Mouse (Mus musculus): ENCODE measurements around the gene Lipe. TPM values are rescaled to one million over a fixed set of nuclear protein-coding genes. Genes with fewer than 3 reads are reported as not detected.
A peak's percentile ranks its signal among the peaks of the same experiment; 100 is the strongest.

The Lipe gene
- polyA plus RNA-seq, 1 experiment from 2014 or later = 2.9 TPM

DNA sequence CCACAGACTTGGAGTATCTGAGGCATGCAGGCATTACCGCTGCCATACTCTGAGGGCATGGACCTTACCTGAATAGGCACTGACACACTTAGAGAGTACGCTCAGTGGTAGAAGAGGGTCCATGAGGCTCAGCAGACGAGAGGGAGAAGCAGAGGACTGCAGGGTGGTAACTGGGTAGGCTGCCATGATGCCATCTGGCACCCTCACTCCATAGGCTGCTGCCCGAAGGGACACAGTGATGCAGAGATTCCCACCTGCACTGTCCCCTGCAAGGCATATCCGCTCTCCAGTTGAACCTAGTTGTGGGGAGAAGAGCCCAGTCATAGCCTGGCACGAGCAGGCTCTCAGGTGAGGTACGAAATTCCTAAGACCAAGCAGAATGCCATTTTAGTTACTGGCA lies 15.1 kb downstream of the Lipe start:
- H3K4me2 ChIP-seq = no peak overlapping the region
- no peaks in the 10 kb centered on the region for H3K27me3 ChIP-seq (replicated peaks)
- peaks cover 38% of the 10 kb centered on the region for H3K36me3 ChIP-seq
- H3K4me3 ChIP-seq = no peak overlapping the region
- H3K27ac ChIP-seq = no peak overlapping the region
- H3K9me3 ChIP-seq (replicated peaks) = no peaks in the 10 kb centered on the region
- ATAC-seq = no peak
- peaks cover 50% of the 10 kb centered on the region for H3K4me1 ChIP-seq
- 78% methylated on average over 7 of the region's 7 CpGs for WGBS (ENCODE audit: insufficient replicate concordance)
- no peak overlapping the region for H3K9ac ChIP-seq

DNA sequence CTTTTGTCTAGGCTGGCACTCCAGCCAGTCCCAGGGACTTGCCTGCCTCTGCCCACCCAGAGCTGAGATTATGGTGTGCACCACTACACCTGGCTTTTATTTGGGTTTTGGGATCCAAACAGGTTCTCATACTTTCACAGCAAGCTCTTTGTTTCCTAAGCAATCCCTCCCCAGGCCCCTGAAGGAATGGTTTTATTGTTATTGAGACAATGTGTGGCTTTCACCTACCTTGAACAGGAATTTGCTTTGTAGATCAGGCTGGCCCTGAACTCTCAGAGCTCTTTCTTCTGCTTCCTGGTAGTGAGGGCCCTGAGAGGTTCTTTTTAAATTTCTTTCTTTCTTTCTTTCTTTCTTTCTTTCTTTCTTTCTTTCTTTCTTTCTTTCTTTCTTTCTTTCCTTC lies 16.0 kb downstream of the Lipe start:
- ATAC-seq = no peak
- H3K27me3 ChIP-seq (replicated peaks) = no peaks in the 10 kb centered on the region
- no peak overlapping the region for H3K9ac ChIP-seq
- no peak overlapping the region for H3K4me2 ChIP-seq
- H3K27ac ChIP-seq = no peak overlapping the region
- H3K36me3 ChIP-seq = peaks cover 29% of the 10 kb centered on the region
- H3K4me1 ChIP-seq = peaks cover 48% of the 10 kb centered on the region
- no peak overlapping the region for H3K4me3 ChIP-seq
- H3K9me3 ChIP-seq (replicated peaks) = no peaks in the 10 kb centered on the region

DNA sequence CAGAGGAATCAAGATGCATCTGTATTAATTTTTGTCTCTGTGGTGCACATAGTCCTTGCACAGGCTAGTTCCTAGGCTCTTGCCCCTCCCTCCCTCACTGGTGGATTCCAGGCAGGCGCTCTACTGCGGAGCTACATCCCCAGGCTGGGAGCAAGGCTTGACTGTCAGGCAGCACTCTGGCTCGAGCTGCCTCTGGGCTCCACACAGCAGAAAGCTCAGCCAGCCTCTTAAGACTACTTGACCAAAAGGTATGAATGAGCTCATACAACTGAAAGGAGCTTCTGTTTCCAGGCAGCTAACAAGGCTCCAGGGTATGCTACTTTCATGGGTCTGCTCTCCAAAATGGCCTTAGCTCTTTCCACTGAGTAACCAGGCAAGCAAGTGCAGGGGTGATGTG lies 17.2 kb downstream of the Lipe start:
- Histone ChIP-seq H3K9ac (no peak overlapping the region), H3K4me3 (no peak overlapping the region), H3K27ac (no peak overlapping the region), H3K27me3 (replicated peaks) (no peaks in the 10 kb centered on the region), H3K4me1 (peaks cover 44% of the 10 kb centered on the region), H3K36me3 (peaks cover 26% of the 10 kb centered on the region), H3K9me3 (replicated peaks) (no peaks in the 10 kb centered on the region), H3K4me2 (no peak overlapping the region)
- no peak for ATAC-seq
- WGBS (ENCODE audit: insufficient replicate concordance) = 60% methylated on average over 3 of the region's 3 CpGs

DNA sequence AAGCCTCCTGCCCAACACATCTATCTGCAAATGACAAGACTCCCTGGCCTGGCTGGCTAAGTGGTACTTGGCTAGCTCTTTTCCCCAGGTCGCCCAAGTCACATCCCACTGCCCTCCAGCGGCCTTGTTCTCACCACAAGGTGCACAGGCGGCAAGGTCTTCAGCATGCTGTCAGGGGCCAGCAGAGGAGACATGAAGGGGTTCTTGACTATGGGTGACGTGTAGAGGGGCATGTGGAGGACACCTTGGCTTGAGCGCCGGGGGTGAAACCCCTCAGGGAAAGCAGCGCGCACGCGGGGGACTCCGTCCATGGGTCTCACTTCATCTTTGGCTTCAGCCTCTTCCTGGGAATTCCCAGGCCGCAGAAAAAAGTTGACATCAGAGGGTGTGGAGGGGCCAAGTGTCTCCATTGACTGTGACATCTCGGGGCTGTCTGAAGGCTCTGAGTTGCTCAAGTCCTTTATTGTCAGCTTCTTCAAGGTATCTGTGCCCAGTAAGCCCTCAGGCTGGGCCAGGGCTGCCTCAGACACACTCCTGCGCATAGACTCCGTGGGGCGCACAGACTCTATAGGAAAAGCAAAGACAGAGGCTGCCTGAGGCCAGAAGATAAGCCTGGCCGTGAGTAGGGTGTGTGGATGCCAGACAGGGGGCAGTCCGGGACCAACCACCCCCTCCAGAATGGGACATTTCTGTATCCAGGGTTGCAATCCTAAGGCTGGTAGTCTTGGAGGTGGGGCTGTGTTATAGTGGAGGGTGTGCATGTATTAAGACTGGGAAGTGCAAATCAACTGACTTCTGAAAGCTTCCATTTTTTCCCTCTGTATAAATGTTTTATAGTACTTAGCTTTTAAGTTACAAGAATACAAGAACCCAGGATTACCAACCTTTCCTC lies 17.9 kb downstream of the Lipe start:
- peak overlapping the region; percentile 87 for H3K4me2 ChIP-seq
- H3K9me3 ChIP-seq (replicated peaks) = no peaks in the 10 kb centered on the region
- peaks cover 24% of the 10 kb centered on the region for H3K36me3 ChIP-seq
- H3K4me1 ChIP-seq = peaks cover 42% of the 10 kb centered on the region
- peak overlapping the region; percentile 34; the same call in 1 of the 2 replicates for H3K27ac ChIP-seq
- WGBS (ENCODE audit: insufficient replicate concordance) = 41% methylated on average over 18 of the region's 18 CpGs
- ATAC-seq = peak; percentile 54
- H3K27me3 ChIP-seq (replicated peaks) = no peaks in the 10 kb centered on the region
- peak overlapping the region; percentile 49; the same call in 1 of the 2 replicates for H3K4me3 ChIP-seq
- H3K9ac ChIP-seq = peak overlapping the region; percentile 67

DNA sequence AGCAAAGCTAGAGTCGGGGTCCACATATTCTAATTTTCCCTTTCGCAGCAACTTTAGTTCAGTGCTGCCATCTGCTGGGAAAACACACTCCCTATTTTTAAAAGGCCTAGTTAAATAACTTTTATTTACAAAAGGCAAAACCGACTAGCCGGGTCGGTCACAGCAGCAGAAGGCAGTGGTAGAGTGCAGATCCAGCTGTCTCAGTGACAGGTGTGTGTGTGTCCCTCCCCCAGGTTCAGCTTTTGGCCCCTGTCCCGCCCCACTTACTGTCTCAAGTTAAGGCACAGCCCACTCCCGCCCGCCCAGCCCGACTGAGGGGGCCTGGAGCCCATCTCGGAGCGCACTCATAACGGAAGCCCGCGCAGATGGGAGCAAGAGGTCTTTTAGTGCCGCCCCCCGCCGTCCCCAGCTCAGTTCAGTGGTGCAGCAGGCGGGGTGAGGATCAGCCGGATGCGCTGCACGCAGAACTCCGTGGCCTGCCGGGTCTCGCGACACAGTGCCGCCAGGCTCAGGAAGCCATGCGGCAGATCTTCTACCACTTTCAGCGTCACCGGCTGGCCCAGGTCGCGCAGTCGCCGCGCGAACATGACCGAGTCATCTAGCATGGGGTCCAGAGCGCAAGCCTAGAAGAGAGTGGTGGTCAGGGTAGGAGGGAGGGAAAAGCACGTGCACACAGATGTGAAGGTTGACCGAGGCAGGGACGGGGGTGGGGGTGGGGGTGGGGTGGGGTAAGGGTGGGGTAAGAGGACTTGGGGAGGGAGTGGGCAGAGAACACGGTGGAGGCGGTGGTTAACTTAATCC lies 18.8 kb downstream of the Lipe start:
- Histone ChIP-seq H3K9ac (peak overlapping the region; percentile 67), H3K4me1 (peaks cover 36% of the 10 kb centered on the region), H3K27me3 (replicated peaks) (no peaks in the 10 kb centered on the region), H3K4me2 (peak overlapping the region; percentile 87), H3K4me3 (peak overlapping the region; percentile 49), H3K36me3 (peaks cover 16% of the 10 kb centered on the region; the same call in 1 of the 2 replicates), H3K27ac (peak overlapping the region; percentile 55; the same call in 1 of the 2 replicates), H3K9me3 (replicated peaks) (no peaks in the 10 kb centered on the region)
- ATAC-seq = peak; percentile 57
- WGBS (ENCODE audit: insufficient replicate concordance) = under 1% methylated on average over 41 of the region's 42 CpGs

DNA sequence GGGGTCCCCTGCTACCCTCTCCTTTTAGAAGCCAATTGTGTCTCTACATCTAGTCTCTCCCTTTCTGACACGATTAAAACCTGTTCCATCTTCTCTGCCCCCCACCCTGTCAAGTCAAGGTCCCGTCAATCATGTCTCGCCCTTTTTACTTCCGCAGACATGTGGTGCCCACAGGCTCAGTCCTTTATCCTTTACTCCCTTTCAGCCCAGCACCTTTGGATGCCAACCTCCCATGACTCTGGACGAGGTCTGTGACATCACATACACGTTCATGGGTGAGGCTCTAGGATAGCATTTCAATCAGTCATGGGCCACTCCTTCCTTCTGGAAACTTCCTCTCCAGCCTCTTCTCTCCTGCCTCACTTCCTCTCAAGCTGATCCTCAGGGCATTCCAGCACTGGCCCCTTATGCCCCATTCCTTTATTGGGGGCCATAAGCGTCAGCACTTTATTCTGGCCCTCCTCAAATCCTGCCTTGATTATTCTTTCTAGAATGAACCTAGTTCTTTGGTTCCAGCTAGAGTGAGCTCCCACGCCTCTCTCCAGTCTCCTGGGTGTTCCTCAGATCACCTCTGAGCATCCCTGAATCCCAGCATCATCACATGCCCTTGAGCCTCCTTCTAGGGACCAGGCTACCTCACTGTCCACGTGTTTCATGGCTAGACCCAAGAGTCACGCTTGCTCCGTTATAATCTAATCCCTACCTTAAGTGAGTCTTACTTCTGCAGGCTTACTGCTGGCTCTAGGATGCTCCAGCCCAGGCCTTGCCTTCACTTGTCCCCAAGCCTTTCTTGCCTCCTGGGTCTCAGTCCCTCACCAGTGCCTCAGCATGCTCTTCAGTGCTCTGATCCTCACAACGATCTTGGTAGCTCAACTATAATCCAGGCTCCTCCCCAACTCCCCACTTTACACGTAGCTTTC lies 20.1 kb downstream of the Lipe start:
- Histone ChIP-seq H3K4me2 (no peak overlapping the region), H3K9me3 (replicated peaks) (no peaks in the 10 kb centered on the region), H3K9ac (no peak overlapping the region), H3K27me3 (replicated peaks) (no peaks in the 10 kb centered on the region), H3K4me3 (no peak overlapping the region), H3K27ac (no peak overlapping the region), H3K36me3 (peaks cover 2% of the 10 kb centered on the region; the same call in 1 of the 2 replicates), H3K4me1 (peaks cover 36% of the 10 kb centered on the region)
- WGBS (ENCODE audit: insufficient replicate concordance) = 65% methylated on average over 13 of the region's 13 CpGs
- no peak for ATAC-seq

DNA sequence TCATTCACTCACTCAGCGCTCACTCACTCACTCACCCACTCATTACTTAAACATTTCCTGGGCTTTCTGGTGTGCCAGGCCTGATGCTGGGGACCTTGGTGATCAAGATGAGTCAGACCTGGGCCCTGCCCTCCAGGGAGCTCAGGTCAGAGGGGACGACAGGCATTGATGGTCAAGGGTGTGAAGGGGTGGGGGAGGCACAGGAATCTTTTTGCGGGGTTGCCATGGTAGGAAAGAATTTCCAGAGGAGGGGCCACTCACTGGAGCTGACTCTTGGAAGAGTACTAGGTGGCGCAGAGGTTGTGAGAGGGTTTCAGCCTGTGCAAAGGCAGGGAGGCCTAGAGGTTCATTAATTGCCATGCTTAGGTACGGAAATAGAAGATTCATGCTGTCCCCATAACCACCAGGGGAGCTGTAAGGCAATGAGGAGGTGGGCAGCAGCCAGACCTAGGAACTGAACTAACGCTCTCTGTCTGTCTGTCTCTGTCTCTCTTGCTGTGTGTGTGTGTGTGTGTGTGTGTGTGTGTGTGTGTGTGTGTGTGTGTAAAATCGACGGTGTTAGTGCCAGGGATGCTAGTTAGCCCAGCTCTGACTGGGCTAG lies 21.3 kb downstream of the Lipe start:
- H3K9me3 ChIP-seq (replicated peaks) = no peaks in the 10 kb centered on the region
- H3K4me1 ChIP-seq = peaks cover 36% of the 10 kb centered on the region
- no peaks in the 10 kb centered on the region; the same call in 1 of the 2 replicates for H3K27me3 ChIP-seq (replicated peaks)
- no peak overlapping the region for H3K9ac ChIP-seq
- peak overlapping the region; percentile 43; the same call in 1 of the 2 replicates for H3K4me3 ChIP-seq
- peak overlapping the region; percentile 64 for H3K4me2 ChIP-seq
- ATAC-seq = no peak
- no peak overlapping the region for H3K27ac ChIP-seq
- 49% methylated on average over 6 of the region's 8 CpGs for WGBS (ENCODE audit: insufficient replicate concordance)
- H3K36me3 ChIP-seq = no peaks in the 10 kb centered on the region; the same call in 1 of the 2 replicates

DNA sequence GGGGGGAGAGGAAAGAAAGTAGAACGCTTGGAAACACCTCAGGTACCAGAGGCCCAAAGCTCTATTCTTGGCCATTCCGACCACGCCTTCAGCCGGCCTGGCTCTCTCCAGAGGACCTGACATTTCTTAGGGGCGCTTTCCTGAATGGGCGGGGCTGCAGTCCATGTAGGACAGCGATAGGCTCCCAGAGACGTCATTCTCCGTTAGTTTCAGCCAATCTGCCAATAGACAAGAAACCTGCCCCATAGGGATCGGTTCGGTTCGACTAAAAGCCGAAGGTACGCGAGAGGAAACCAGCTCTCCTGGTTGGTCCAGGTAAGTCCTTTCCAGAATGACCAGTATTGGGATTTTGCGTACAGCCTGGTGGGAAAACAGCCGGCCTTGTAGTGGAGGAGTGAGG lies 22.0 kb downstream of the Lipe start:
- Histone ChIP-seq H3K9ac (peak overlapping the region; percentile 24; the same call in 1 of the 2 replicates), H3K27ac (no peak overlapping the region), H3K36me3 (no peaks in the 10 kb centered on the region), H3K4me3 (peak overlapping the region; percentile 43), H3K4me2 (peak overlapping the region; percentile 64), H3K4me1 (peaks cover 36% of the 10 kb centered on the region), H3K27me3 (replicated peaks) (no peaks in the 10 kb centered on the region; the same call in 1 of the 2 replicates), H3K9me3 (replicated peaks) (no peaks in the 10 kb centered on the region)
- WGBS (ENCODE audit: insufficient replicate concordance) = 4% methylated on average over 17 of the region's 17 CpGs
- peak; percentile 44 for ATAC-seq

DNA sequence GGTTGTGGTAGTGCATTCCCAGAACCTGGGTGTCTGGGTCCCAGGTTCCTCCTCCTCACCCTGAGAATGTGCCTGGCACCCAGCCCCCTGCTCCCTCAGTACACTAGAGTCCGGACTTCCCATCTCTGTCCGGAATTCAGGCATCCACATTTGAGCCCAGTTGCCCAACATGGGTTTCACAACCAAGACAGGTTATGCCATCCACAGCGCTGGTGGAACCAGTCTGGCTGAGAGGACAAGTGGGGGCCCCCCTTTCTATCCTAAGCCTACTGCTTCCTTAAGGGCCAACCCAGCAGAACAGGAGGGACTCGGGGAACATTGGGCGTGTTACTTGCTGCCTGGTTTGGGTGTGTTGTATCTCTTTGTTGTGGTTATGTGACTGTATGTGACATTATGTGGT lies 26.1 kb downstream of the Lipe start:
- no peak for ATAC-seq
- peaks cover 13% of the 10 kb centered on the region for H3K4me1 ChIP-seq
- H3K4me2 ChIP-seq = no peak overlapping the region
- H3K27me3 ChIP-seq (replicated peaks) = peaks cover 34% of the 10 kb centered on the region
- no peak overlapping the region for H3K27ac ChIP-seq
- H3K36me3 ChIP-seq = no peaks in the 10 kb centered on the region
- no peak overlapping the region for H3K4me3 ChIP-seq
- WGBS (ENCODE audit: insufficient replicate concordance) = 72% methylated on average over 5 of the region's 5 CpGs
- H3K9me3 ChIP-seq (replicated peaks) = no peaks in the 10 kb centered on the region
- no peak overlapping the region for H3K9ac ChIP-seq

DNA sequence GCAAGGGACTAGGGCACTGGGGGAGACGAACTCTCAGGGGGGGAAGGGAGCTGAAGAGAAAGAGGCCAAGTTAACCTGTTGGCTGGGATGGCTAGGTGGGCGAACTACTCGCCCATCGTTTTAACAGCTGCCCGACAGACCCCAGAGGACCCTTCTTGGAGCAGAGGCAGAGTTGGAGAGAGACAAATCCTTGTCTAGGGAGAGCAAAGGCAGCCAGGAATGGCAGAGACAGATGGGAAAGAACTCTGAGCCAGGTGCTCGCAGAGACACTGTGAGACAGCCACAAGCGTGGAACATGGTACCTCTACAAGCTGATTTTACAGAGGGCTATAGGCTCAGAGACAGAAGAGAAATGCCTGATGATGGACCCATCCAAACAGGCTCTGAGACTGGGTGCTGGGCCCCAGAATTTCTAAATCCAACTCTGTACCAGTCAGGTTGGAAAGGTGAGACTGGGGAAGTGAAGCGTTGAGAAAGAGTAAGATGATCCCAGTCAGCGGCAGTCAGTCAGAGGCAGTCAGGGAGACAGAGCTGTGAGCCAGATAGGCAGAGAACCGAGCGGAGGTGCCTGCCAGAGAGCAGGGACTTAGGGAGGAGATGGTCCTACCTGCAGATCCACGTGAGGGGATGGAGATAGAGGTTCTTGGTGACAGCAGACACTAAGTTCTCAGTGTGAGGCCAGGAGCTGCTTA lies 29.3 kb downstream of the Lipe start, which contains the start of gene Cnfn:
TSS of gene Cnfn (minus strand) at position 667 of the 692 bp plus-strand sequence.
- Histone ChIP-seq H3K27ac (no peak within 1 kb of the TSS), H3K27me3 (replicated peaks) (peaks cover 67% of the 10 kb centered on the region), H3K4me1 (no peaks in the 10 kb centered on the region), H3K4me2 (no peak within 1 kb of the TSS), H3K9ac (no peak within 1 kb of the TSS), H3K36me3 (no peaks in the 10 kb centered on the region), H3K4me3 (no peak within 1 kb of the TSS), H3K9me3 (replicated peaks) (no peaks in the 10 kb centered on the region)
- 41% methylated on average over 12 of the region's 12 CpGs for WGBS (ENCODE audit: insufficient replicate concordance)
- ATAC-seq = no peak
